Mouse (Mus musculus): Measurements from ENCODE around the gene Duxf3. TPM values are rescaled to one million over a fixed set of nuclear protein-coding genes. Genes with fewer than 3 reads are reported as not detected.
"Not testable (repeated sequence)": the region's sequence is repeated elsewhere in the genome, so short reads cannot be mapped to it uniquely, and the experiment has no call there.

Gene Duxf3
- not detected in 2 replicates for polyA plus RNA-seq (2015; fragmentation: Nextera tagmentation; extraction: Ambion mirVana)

DNA sequence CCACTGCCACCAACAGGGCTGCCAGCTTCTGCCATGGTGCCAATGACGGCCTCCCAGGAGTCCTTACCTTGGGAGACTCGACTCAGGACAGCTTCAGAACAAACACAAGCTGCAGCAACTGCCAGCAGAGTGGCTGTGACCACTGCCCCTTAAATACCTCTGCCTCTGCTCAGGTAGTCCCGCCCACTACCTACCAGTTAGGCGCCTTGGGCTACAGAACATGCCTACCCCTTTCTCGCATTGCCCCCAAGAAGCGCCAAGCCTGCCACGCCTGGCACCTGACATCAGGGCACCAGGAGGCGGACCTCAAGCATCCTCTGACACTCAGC is at the start of gene Duxf3:
Gene Duxf3 (minus strand): TSS at position 35 of the 329 bp plus-strand sequence.
- not testable (repeated sequence) for H3K4me2 ChIP-seq (replicated peaks); H3K4me3 ChIP-seq (replicated peaks); H3K27me3 ChIP-seq; H3K27ac ChIP-seq; H3K36me3 ChIP-seq; H3K4me1 ChIP-seq (replicated peaks); H3K9ac ChIP-seq (replicated peaks)
- H3K9me3 ChIP-seq = peaks cover 20% of the 10 kb centered on the region
- ATAC-seq = peak; percentile 59
- WGBS = 84% methylated on average over 8 of the region's 8 CpGs

DNA sequence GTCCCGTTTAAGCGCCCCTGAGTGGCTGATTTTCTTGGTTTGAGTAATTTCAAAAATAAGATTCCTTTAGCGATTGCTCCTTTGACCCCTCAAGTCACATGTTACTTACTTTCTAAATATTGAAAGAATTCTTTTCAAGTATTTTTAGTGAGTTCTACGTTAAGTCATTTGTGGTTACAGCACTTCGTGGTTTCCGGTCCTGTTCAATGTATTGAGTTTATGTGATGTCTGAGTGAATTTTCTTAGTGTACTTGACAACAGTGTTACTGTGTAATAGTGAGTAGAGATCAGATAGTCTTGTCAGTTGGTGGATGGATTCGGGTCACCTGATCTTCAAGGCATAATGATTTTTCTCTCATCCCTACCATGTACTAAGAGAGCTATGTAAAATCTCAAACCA is 49.8 kb upstream of the Duxf3 start:
- no peak overlapping the region for H3K27ac ChIP-seq
- no peak overlapping the region for H3K9ac ChIP-seq (replicated peaks)
- H3K4me1 ChIP-seq (replicated peaks) = no peaks in the 10 kb centered on the region
- H3K9me3 ChIP-seq = no peaks in the 10 kb centered on the region
- H3K4me3 ChIP-seq (replicated peaks) = no peak overlapping the region
- no peak overlapping the region for H3K4me2 ChIP-seq (replicated peaks)
- H3K27me3 ChIP-seq = no peaks in the 10 kb centered on the region
- no peak for ATAC-seq
- WGBS = 97% methylated on average over 7 of the region's 7 CpGs
- H3K36me3 ChIP-seq = peaks cover 72% of the 10 kb centered on the region

GRCm38 (mm10) chr10:58258466-58258865 is 26.0 kb upstream of the Duxf3 start:
- Histone ChIP-seq H3K4me2 (replicated peaks) (no peak overlapping the region), H3K27ac (no peak overlapping the region), H3K9ac (replicated peaks) (no peak overlapping the region), H3K36me3 (peaks cover 41% of the 10 kb centered on the region), H3K4me3 (replicated peaks) (no peak overlapping the region), H3K9me3 (no peaks in the 10 kb centered on the region), H3K27me3 (no peaks in the 10 kb centered on the region), H3K4me1 (replicated peaks) (peaks cover 19% of the 10 kb centered on the region)
- ATAC-seq = no peak
- 89% methylated on average over 5 of the region's 5 CpGs for WGBS

DNA sequence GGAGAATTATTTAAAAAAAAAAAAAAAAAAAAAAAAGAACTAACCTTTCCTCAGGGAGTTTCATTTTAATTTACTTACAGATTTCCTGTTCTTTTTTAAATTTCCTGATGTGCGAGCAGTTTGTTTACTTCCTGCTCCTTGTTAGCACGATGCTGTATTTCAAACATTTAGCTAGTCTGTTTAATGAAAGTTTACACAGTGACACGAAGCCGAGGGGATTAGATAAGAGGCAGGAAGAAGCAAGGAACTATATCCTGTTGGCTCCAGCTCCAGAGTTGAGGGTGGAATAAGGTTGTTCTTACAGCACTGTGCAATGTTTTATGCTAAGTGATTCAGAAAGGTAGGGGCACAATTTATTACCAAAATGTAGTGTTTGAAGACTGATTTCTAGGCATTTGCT is 23.5 kb upstream of the Duxf3 start:
- H3K4me2 ChIP-seq (replicated peaks) = peak overlapping the region; percentile 57
- H3K9ac ChIP-seq (replicated peaks) = peak overlapping the region; percentile 80
- H3K27me3 ChIP-seq = no peaks in the 10 kb centered on the region
- no peaks in the 10 kb centered on the region for H3K9me3 ChIP-seq
- peaks cover 24% of the 10 kb centered on the region for H3K36me3 ChIP-seq
- ATAC-seq = no peak
- H3K4me1 ChIP-seq (replicated peaks) = peaks cover 19% of the 10 kb centered on the region
- no peak overlapping the region for H3K27ac ChIP-seq
- WGBS = 9% methylated on average over 4 of the region's 4 CpGs
- peak overlapping the region; percentile 70 for H3K4me3 ChIP-seq (replicated peaks)

- WGBS = under 1% methylated on average over 49 of the region's 58 CpGs
- no peaks in the 10 kb centered on the region for H3K9me3 ChIP-seq
Observed at GRCm38 (mm10) chr10:58255213-58255892, 22.9 kb upstream of the Duxf3 start, which contains the start of gene Gcc2. TSS of gene Gcc2 (plus strand) at chr10:58255497.

DNA sequence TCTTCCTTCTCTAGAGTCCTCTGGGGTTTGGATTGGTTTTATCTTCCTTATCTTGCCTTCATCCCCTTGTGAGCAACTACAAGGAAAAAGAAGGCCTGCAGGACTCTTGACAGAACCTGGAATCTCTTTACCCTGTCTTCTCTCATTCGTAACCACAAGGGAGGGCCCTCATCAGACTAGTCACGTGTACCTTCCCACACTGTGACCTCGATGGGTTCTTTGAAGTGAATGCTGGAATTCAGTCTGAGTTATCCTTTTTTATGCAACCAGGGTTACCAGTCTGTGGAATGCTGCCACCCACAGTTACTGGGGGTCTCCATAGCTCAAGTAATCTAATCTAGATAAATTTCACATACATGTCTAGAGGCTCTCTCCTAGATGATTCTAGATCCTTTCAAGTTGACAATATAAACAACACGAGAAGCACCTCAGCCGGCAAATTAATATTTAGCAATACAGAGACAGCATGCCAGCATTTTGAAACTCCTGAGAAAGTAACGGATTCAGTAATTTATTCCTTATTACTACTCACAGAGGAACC is 22.2 kb upstream of the Duxf3 start:
- H3K4me2 ChIP-seq (replicated peaks) = peak overlapping the region; percentile 57
- peaks cover 14% of the 10 kb centered on the region for H3K36me3 ChIP-seq
- H3K4me1 ChIP-seq (replicated peaks) = peaks cover 19% of the 10 kb centered on the region
- H3K27ac ChIP-seq = no peak overlapping the region
- ATAC-seq = peak; percentile 44
- peak overlapping the region; percentile 70 for H3K4me3 ChIP-seq (replicated peaks)
- peak overlapping the region; percentile 80 for H3K9ac ChIP-seq (replicated peaks)
- H3K9me3 ChIP-seq = no peaks in the 10 kb centered on the region
- WGBS = 23% methylated on average over 6 of the region's 6 CpGs
- no peaks in the 10 kb centered on the region for H3K27me3 ChIP-seq

More at GRCm38 (mm10) chr10:58255213-58255892, 22.9 kb upstream of the Duxf3 start, which contains the start of gene Gcc2:
- H3K9ac ChIP-seq (replicated peaks) = peak within 1 kb of the TSS; percentile 80
- peak within 1 kb of the TSS; percentile 70 for H3K4me3 ChIP-seq (replicated peaks)
- peaks cover 19% of the 10 kb centered on the region for H3K4me1 ChIP-seq (replicated peaks)
- H3K36me3 ChIP-seq = peaks cover 21% of the 10 kb centered on the region
- peak; percentile 100 for ATAC-seq
- peak within 1 kb of the TSS; percentile 57 for H3K4me2 ChIP-seq (replicated peaks)
- peak within 1 kb of the TSS; percentile 73 for H3K27ac ChIP-seq
- no peaks in the 10 kb centered on the region for H3K27me3 ChIP-seq

DNA sequence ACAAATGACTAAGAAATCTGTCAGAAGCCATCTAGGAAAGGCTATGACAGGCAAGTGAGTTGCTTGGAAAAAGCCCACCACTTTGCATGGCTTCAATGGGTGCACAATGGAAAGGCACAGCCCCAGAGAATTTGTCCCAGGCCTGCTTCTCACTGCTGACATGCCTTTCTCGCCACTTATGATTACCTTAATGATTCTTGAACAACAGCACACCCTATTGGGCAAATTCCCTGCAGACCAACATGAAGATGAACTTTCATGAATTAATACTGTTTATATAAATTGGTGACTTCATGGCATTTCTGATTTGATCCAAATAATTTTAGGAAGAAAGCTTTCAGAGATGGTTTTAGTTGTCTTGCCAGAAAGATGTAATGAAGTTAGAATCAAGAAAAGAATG is 17.1 kb upstream of the Duxf3 start:
- Histone ChIP-seq H3K4me2 (replicated peaks) (no peak overlapping the region), H3K4me1 (replicated peaks) (peaks cover 3% of the 10 kb centered on the region), H3K9ac (replicated peaks) (no peak overlapping the region), H3K9me3 (no peaks in the 10 kb centered on the region), H3K27ac (no peak overlapping the region), H3K4me3 (replicated peaks) (no peak overlapping the region), H3K27me3 (no peaks in the 10 kb centered on the region), H3K36me3 (no peaks in the 10 kb centered on the region)
- 11% methylated on average over 1 of the region's 1 CpGs for WGBS
- no peak for ATAC-seq

GRCm38 (mm10) chr10:58238984-58239740 is 6.7 kb upstream of the Duxf3 start:
- WGBS = 87% methylated on average over 8 of the region's 8 CpGs
- H3K27ac ChIP-seq; H3K4me1 ChIP-seq (replicated peaks); H3K4me3 ChIP-seq (replicated peaks); H3K27me3 ChIP-seq; H3K36me3 ChIP-seq; H3K9ac ChIP-seq (replicated peaks); H3K4me2 ChIP-seq (replicated peaks): not testable (repeated sequence)
- H3K9me3 ChIP-seq = peaks cover 13% of the 10 kb centered on the region; the same call in 1 of the 2 replicates
- peak; percentile 87 for ATAC-seq

- no peak within 1 kb of the TSS for H3K9ac ChIP-seq (replicated peaks)
- peaks cover 24% of the 10 kb centered on the region for H3K9me3 ChIP-seq
- no peaks in the 10 kb centered on the region for H3K27me3 ChIP-seq
- H3K4me2 ChIP-seq (replicated peaks) = no peak within 1 kb of the TSS
- no peak within 1 kb of the TSS for H3K27ac ChIP-seq
- no peaks in the 10 kb centered on the region for H3K36me3 ChIP-seq
- no peaks in the 10 kb centered on the region for H3K4me1 ChIP-seq (replicated peaks)
- 89% methylated on average over 10 of the region's 10 CpGs for WGBS
- ATAC-seq = no peak
- no peak within 1 kb of the TSS for H3K4me3 ChIP-seq (replicated peaks)
Observed at GRCm38 (mm10) chr10:58236613-58237012, 4.1 kb upstream of the Duxf3 start, which contains the start of gene Gm4981. TSS of gene Gm4981 (minus strand) at chr10:58236701.

GRCm38 (mm10) chr10:58234985-58235384 is 2.5 kb upstream of the Duxf3 start:
- H3K27ac ChIP-seq; H3K27me3 ChIP-seq; H3K4me2 ChIP-seq (replicated peaks); H3K9ac ChIP-seq (replicated peaks); H3K4me3 ChIP-seq (replicated peaks); H3K36me3 ChIP-seq; ATAC-seq; H3K4me1 ChIP-seq (replicated peaks): not testable (repeated sequence)
- peaks cover 28% of the 10 kb centered on the region for H3K9me3 ChIP-seq
- WGBS = 79% methylated on average over 4 of the region's 4 CpGs

GRCm38 (mm10) chr10:58233740-58234121 is 1.3 kb upstream of the Duxf3 start:
- not testable (repeated sequence) for H3K4me1 ChIP-seq (replicated peaks); H3K4me3 ChIP-seq (replicated peaks); ATAC-seq; H3K9ac ChIP-seq (replicated peaks); H3K4me2 ChIP-seq (replicated peaks); H3K36me3 ChIP-seq; H3K27ac ChIP-seq; H3K27me3 ChIP-seq
- H3K9me3 ChIP-seq = peaks cover 25% of the 10 kb centered on the region

DNA sequence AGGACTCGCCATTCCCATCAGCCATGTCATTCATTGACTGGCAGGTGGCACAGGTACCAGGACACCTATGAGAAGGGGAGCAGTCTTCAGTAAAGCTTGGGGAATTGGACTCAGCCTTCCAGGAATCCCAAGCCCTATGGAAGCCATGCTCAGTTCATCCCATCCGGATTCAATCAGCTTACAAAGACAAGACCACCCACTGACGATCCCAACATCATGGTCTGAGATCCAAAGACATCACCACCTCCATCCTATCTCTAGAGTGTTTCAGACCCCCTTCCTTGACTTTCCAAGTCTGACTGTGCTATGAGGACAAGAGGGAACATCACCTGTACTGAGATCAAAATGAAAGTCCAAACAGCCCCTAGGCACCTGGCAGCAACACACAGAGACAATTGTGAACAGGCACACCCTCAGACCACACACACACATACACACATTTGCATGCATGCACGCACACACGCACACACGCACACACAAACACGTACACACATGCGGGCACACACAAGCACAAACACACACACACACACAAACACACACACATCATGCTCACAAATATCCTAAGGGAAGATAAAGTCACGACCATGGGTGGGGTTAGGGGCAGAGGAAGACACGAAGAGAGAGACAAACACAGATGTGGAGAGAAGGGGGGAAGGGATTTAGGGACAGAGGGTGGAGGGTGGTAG is 722 bp upstream of the Duxf3 start:
- peak; percentile 53 for ATAC-seq
- H3K9me3 ChIP-seq = peaks cover 22% of the 10 kb centered on the region
- not testable (repeated sequence) for H3K4me3 ChIP-seq (replicated peaks); H3K36me3 ChIP-seq; H3K4me2 ChIP-seq (replicated peaks); H3K4me1 ChIP-seq (replicated peaks); H3K9ac ChIP-seq (replicated peaks); H3K27ac ChIP-seq; H3K27me3 ChIP-seq
- WGBS = 81% methylated on average over 10 of the region's 10 CpGs

Data from midbrain, embryonic 13.5 days (tissue).